Mouse (Mus musculus) thymus, adult 2 months (tissue): ENCODE measurements around the gene Sgcd. TPM values are rescaled to one million over a fixed set of nuclear protein-coding genes. Genes with fewer than 3 reads are reported as not detected.
"Not testable (repeated sequence)": the region's sequence is repeated elsewhere in the genome, so short reads cannot be mapped to it uniquely, and the experiment has no call there.

Experiments used
- DNase-seq: peaks from one replicate; pipeline ENCODE4 v3.0.0; 2021
- H3K27ac ChIP-seq: fragments of 200-500 bp; 2 replicates; pipeline ENCODE4 v1.5.1; 2012; ENCODE audit warnings: low read length, control low read depth; ENCODE audit not compliant: control insufficient read depth, insufficient read depth
- H3K27me3 ChIP-seq: fragments of 200-500 bp; 2 replicates; pipeline ENCODE4 v1.6.1; 2012; ENCODE audit warnings: mild to moderate bottlenecking, low read length, moderate library complexity, mixed read lengths; ENCODE audit not compliant: control insufficient read depth, insufficient read depth
- H3K36me3 ChIP-seq: fragments of 200-500 bp; 2 replicates; pipeline ENCODE4 v1.6.1; 2012; ENCODE audit warnings: mild to moderate bottlenecking, low read length, moderate library complexity; ENCODE audit not compliant: control insufficient read depth, insufficient read depth
- H3K4me1 ChIP-seq: fragments of 200-500 bp; replicated peaks from 2 replicates; pipeline ENCODE4 v1.6.1; 2012; ENCODE audit warnings: low read length; ENCODE audit not compliant: control insufficient read depth, insufficient read depth
- H3K4me3 ChIP-seq: fragments of 200-500 bp; 2 replicates; pipeline ENCODE4 v1.5.1; 2012; ENCODE audit warnings: mild to moderate bottlenecking, low read length, control low read depth, moderate library complexity; ENCODE audit not compliant: control insufficient read depth, insufficient read depth
- CTCF ChIP-seq: fragments of 200-500 bp; IDR thresholded peaks from 2 replicates; pipeline ENCODE4 v1.5.1; 2012; ENCODE audit warnings: mild to moderate bottlenecking, control low read depth, low read length, moderate library complexity, borderline replicate concordance; ENCODE audit not compliant: control insufficient read depth, poor library complexity, insufficient read depth; ENCODE audit errors: extremely low read depth
- POLR2A ChIP-seq: fragments of 200-500 bp; IDR thresholded peaks from 2 replicates; pipeline ENCODE4 v1.6.1; 2012; ENCODE audit warnings: mild to moderate bottlenecking, low read length, control low read depth, moderate library complexity; ENCODE audit not compliant: control insufficient read depth, poor library complexity, insufficient read depth; ENCODE audit errors: extremely low read depth
- WGBS: fragments of 180-500 bp; shearing (Covaris S2); methylation state at CpG from one replicate; pipeline ENCODE4 v1.1.7; 2018; 5-methylcytosine and 5-hydroxymethylcytosine counted together
- polyA plus RNA-seq: library from polyadenylated mRNA; depleted of rRNA; stranded (reverse); fragments of >200 nt; gene quantifications from 2 replicates; pipeline ENCODE4 v1.2.3, GENCODE M21; 2012

Gene Sgcd
- polyA plus RNA-seq, 1 experiment: 0.34 TPM

DNA sequence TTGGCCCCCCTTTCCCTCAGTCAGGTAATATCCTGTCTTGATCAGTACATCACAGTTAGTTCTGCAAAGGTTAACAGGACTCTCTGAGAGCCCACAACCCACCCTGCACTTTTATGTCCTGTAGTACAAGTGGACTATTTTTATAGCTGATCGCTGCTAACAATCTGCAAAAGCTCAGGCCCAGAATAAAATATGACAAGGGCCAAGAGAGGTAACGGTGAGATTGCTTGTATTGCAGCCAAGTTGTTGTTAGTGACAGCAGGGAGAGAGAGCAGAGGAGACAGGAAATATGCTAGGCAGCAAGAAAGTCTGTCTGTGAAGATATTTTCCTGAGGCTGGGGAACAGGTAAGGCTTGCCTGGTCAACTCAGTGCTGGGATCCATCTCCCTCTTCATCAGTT is 546.5 kb downstream of the Sgcd start:
- Histone ChIP-seq H3K36me3 (no peaks in the 10 kb centered on the region), H3K4me3 (no peak overlapping the region), H3K4me1 (no peaks in the 10 kb centered on the region), H3K27ac (no peak overlapping the region), H3K27me3 (no peaks in the 10 kb centered on the region)
- DNase-seq: no peak
- TF ChIP-seq POLR2A: no peak
- TF ChIP-seq CTCF: no peak
- WGBS: 70% methylated on average over 2 of the region's 2 CpGs

DNA sequence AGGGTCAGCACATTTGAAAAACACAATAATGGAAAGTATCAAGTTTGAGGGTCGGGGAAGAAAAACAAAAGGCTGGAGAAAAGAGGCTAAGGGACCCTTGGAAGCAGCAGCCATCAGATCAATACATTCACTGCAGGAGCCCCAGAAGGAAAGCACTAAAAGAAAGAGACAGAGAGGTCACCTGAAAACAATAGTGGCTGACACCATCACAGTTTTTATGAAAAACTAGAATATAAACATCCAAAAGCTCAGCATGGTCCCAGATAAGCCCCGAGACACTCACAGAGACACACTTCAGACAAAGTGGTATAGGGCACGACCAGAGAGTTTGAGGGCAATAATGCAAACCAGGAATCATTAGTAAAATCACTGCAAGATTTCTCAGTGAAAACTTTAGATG is 589.2 kb downstream of the Sgcd start:
- Histone ChIP-seq H3K36me3 (no peaks in the 10 kb centered on the region), H3K4me3 (no peak overlapping the region), H3K4me1 (no peaks in the 10 kb centered on the region), H3K27me3 (no peaks in the 10 kb centered on the region), H3K27ac (no peak overlapping the region)
- DNase-seq: no peak
- 71% methylated on average over 3 of the region's 3 CpGs for WGBS
- TF ChIP-seq POLR2A (no peak), CTCF (no peak)

DNA sequence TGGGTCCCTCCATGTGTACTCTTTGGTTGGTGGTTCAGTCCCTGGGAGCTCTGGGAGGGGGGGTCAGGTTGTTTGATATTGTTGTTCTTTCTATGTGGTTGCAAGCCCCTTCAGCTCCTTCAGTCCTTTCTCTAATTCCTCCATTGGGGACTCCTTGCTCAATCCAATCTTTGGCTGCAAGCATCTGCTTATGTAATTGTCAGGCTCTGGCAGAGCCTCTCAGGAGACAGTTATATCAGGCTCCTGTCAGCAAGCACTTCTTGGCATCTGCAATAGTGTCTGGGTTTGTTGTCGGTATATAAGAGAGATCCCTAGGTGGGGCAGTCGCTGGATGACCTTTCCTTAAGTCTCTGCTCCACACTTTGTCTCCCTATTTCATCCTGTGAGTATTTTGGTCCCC is 598.0 kb downstream of the Sgcd start:
- not testable (repeated sequence) for H3K27me3 ChIP-seq, DNase-seq, H3K4me1 ChIP-seq, H3K27ac ChIP-seq, H3K36me3 ChIP-seq, H3K4me3 ChIP-seq
- WGBS: 87% methylated on average over 2 of the region's 2 CpGs

DNA sequence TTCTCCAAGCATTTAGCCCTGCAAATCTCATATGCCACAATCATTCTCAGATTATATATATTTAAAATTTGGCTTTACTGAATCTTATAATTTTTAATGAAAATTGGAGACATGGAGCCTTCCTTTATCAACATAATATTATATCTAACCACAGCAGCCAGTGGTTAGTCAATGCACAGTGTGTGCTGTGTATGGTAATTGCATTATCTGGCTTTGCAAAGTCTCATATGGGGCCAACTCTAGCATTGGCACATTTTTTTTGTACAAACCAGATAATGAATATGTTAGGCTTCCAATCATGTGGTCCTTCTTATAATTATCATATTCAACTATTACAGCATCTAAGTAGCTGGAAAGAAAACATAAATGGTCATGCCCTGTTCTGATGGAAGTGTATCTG is 599.4 kb downstream of the Sgcd start:
- Histone ChIP-seq H3K4me3 (no peak overlapping the region), H3K27me3 (no peaks in the 10 kb centered on the region), H3K27ac (no peak overlapping the region), H3K36me3 (no peaks in the 10 kb centered on the region), H3K4me1 (no peaks in the 10 kb centered on the region)
- DNase-seq: no peak
- TF ChIP-seq CTCF (no peak), POLR2A (no peak)

DNA sequence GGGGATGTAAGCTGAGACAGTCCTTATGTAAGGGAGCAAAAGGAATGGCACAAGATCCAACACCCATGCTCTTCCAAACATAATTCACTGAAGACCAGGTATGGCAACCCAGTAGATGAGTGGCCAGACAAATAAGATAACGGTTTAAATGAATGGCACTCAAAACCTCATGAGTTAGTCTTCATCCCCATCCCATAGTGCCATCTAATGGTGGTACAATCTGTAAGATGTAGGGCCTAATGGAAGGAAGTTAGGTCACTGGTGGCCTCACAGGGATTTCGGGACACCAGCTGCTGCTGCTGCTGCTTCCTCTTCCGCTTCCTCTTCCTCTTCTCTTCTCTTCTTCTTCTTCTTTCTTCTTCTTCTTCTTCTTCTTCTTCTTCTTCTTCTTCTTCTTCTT is 601.0 kb downstream of the Sgcd start:
- H3K4me1 ChIP-seq: no peaks in the 10 kb centered on the region
- TF ChIP-seq POLR2A: no peak
- TF ChIP-seq CTCF: no peak
- WGBS: 46% methylated on average over 3 of the region's 3 CpGs
- DNase-seq: no peak
- H3K27ac ChIP-seq: no peak overlapping the region
- no peaks in the 10 kb centered on the region for H3K27me3 ChIP-seq
- H3K4me3 ChIP-seq: no peak overlapping the region
- no peaks in the 10 kb centered on the region for H3K36me3 ChIP-seq

DNA sequence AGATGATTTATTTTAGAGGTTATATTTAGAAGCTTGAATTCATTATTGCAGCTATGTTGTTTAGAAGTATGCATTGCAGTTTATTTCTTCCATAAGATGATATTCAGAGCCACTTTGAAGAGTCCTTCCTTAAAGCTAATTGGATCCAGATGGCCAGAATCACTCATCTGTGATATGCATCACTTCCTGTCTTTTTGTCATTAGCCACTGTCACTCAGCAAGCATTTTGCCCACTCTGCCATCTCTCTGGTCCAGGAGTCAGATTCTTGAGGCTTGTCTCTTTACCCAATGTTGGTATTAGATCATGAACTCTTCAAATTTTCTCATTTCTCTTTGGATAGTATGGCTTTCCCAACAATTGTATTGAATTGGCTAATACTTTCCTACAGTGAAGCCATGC is 602.6 kb downstream of the Sgcd start:
- Histone ChIP-seq H3K27ac (no peak overlapping the region), H3K36me3 (no peaks in the 10 kb centered on the region), H3K4me3 (no peak overlapping the region), H3K4me1 (no peaks in the 10 kb centered on the region), H3K27me3 (no peaks in the 10 kb centered on the region)
- no peak for DNase-seq
- TF ChIP-seq POLR2A: no peak
- no peak for TF ChIP-seq CTCF

- TF ChIP-seq POLR2A (no peak), CTCF (no peak)
- Histone ChIP-seq H3K4me3 (no peak overlapping the region), H3K36me3 (no peaks in the 10 kb centered on the region), H3K4me1 (no peaks in the 10 kb centered on the region), H3K27me3 (no peaks in the 10 kb centered on the region; the same call in 1 of the 2 replicates), H3K27ac (no peak overlapping the region)
- DNase-seq: no peak
- WGBS: 54% methylated on average over 4 of the region's 4 CpGs
Observed at GRCm38 (mm10) chr11:47379630-47379958, 609.2 kb downstream of the Sgcd start.
